In genomic region chr1:128740616-128741015, GRCm38 (mm10) we compare ENCODE assay signal across 9 mouse cellular contexts.
DNase-seq lines count a peak whose midpoint lies in the region; ATAC-seq lines count a peak whose summit lies in the region.
"Had no signal": no experiment of that assay in that cellular context is flagged by ENCODE, and none has a peak within 500 bp of the region (broad histone marks: within the 10 kb centered on the region; RNA-seq: fewer than 3 reads in every experiment).

No protein-coding gene starts in this region.

- ATAC-seq in heart, embryonic 12.5 days (ENCODE audit: insufficient number of reproducible peaks, low FRiP score) = no peak
- ATAC-seq in monocyte, adult 5-6 weeks (replicated peaks; ENCODE audit: insufficient number of reproducible peaks, low FRiP score, low TSS enrichment, poor library complexity, severe bottlenecking) = no peak

- H3K9me3 ChIP-seq in heart, embryonic 12.5 days (replicated peaks) = peaks cover 4% of the 10 kb centered on the region; the same call in 1 of the 2 replicates

- no peak overlapping the region for H3K4me2 ChIP-seq in heart, embryonic 12.5 days

- no peaks in the 10 kb centered on the region for H3K27me3 ChIP-seq in heart, embryonic 12.5 days (replicated peaks)

- H3K4me1 ChIP-seq in heart, embryonic 12.5 days (replicated peaks) = 0 out of 2 replicates have a peak, but pooled peaks cover 3% of the 10 kb centered on the region

- H3K27ac ChIP-seq in heart, embryonic 12.5 days (ENCODE audit: poor library complexity, severe bottlenecking) = no peak overlapping the region
- H3K27ac ChIP-seq: stomach, postnatal 0 days had no signal

- no peak overlapping the region for H3K4me3 ChIP-seq in heart, embryonic 12.5 days

- H3K36me3 ChIP-seq in heart, embryonic 12.5 days = no peaks in the 10 kb centered on the region

- no peak overlapping the region for H3K9ac ChIP-seq in heart, embryonic 12.5 days

- WGBS in heart, embryonic 12.5 days = 50% methylated on average over 2 of the region's 2 CpGs

- DNase-seq in heart, adult 18-20 months = peak; percentile 21 to 46
- DNase-seq in right cerebral cortex, adult 2 months (ENCODE audit: low spot score in 2 of 2) = peak; percentile 13 to 32
- DNase-seq in right cerebral cortex, postnatal 4 days = no peak
- DNase-seq in layer of hippocampus, adult 9-11 months = peak; percentile 44
- no peak for DNase-seq in thymus, postnatal 36 days
- no peak for DNase-seq in thymus, postnatal 4 days

Comparison
In these comparisons a context has a peak if more than half of its experiments do, and no peak if none do; other contexts are left out.
1. DNase-seq: peak in heart, adult 18-20 months (2 of 2), right cerebral cortex, adult 2 months (2 of 2) and layer of hippocampus, adult 9-11 months (single experiment); none in right cerebral cortex, postnatal 4 days (single experiment), thymus, postnatal 36 days (0 of 2) and thymus, postnatal 4 days (single experiment).